Mouse (Mus musculus): ENCODE measurements around the gene Clcn5. TPM values are rescaled to one million over a fixed set of nuclear protein-coding genes. Genes with fewer than 3 reads are reported as not detected.

The Clcn5 gene
- polyA plus RNA-seq, 1 experiment from 2014 or later, result 14.0 TPM

GRCm38 (mm10) chrX:7292981-7293380, 26.2 kb downstream of the Clcn5 start:
- no peaks in the 10 kb centered on the region for H3K36me3 ChIP-seq (ENCODE audit: control insufficient read depth, insufficient read depth, low read length)
- H3K27me3 ChIP-seq (ENCODE audit: control insufficient read depth, insufficient read depth, low read length), result no peaks in the 10 kb centered on the region
- no peak for ATAC-seq (ENCODE audit: low FRiP score)
- no peaks in the 10 kb centered on the region for H3K4me1 ChIP-seq (ENCODE audit: control insufficient read depth, insufficient read depth, low read length)
- H3K9ac ChIP-seq (ENCODE audit: low read length), result no peak overlapping the region
- no peak overlapping the region for H3K27ac ChIP-seq (ENCODE audit: low read depth, low read length)
- H3K9me3 ChIP-seq (ENCODE audit: control insufficient read depth, low read length), result no peaks in the 10 kb centered on the region
- no peak overlapping the region for H3K4me2 ChIP-seq
- 83% methylated on average over 2 of the region's 2 CpGs for WGBS
- no peak for DNase-seq (ENCODE audit: low spot score, missing footprints)
- H3K4me3 ChIP-seq (ENCODE audit: low read depth, low read length), result no peak overlapping the region

GRCm38 (mm10) chrX:7292151-7292768, 26.9 kb downstream of the Clcn5 start:
- Histone ChIP-seq H3K27me3 (ENCODE audit: control insufficient read depth, insufficient read depth, low read length) (no peaks in the 10 kb centered on the region), H3K4me1 (ENCODE audit: control insufficient read depth, insufficient read depth, low read length) (no peaks in the 10 kb centered on the region), H3K4me3 (ENCODE audit: low read depth, low read length) (no peak overlapping the region), H3K9me3 (ENCODE audit: control insufficient read depth, low read length) (no peaks in the 10 kb centered on the region), H3K36me3 (ENCODE audit: control insufficient read depth, insufficient read depth, low read length) (no peaks in the 10 kb centered on the region), H3K27ac (ENCODE audit: low read depth, low read length) (no peak overlapping the region), H3K4me2 (no peak overlapping the region), H3K9ac (ENCODE audit: low read length) (no peak overlapping the region)
- ATAC-seq (ENCODE audit: low FRiP score), result no peak
- 78% methylated on average over 8 of the region's 8 CpGs for WGBS
- DNase-seq (ENCODE audit: low spot score, missing footprints), result no peak

- H3K27ac ChIP-seq (ENCODE audit: low read depth, low read length), result no peak overlapping the region
- no peak overlapping the region for H3K4me3 ChIP-seq (ENCODE audit: low read depth, low read length)
- H3K36me3 ChIP-seq (ENCODE audit: control insufficient read depth, insufficient read depth, low read length), result no peaks in the 10 kb centered on the region
- H3K9me3 ChIP-seq (ENCODE audit: control insufficient read depth, low read length), result no peaks in the 10 kb centered on the region
- H3K9ac ChIP-seq (ENCODE audit: low read length), result no peak overlapping the region
- 27% methylated on average over 2 of the region's 2 CpGs for WGBS
- H3K4me2 ChIP-seq, result no peak overlapping the region
- no peak for DNase-seq (ENCODE audit: low spot score, missing footprints)
- no peaks in the 10 kb centered on the region for H3K4me1 ChIP-seq (ENCODE audit: control insufficient read depth, insufficient read depth, low read length)
- no peaks in the 10 kb centered on the region for H3K27me3 ChIP-seq (ENCODE audit: control insufficient read depth, insufficient read depth, low read length)
- ATAC-seq (ENCODE audit: low FRiP score), result no peak
Measured at GRCm38 (mm10) chrX:7288976-7289375, 30.2 kb downstream of the Clcn5 start.

- no peaks in the 10 kb centered on the region for H3K27me3 ChIP-seq (ENCODE audit: control insufficient read depth, insufficient read depth, low read length)
Measured at GRCm38 (mm10) chrX:7287051-7287734, 32.0 kb downstream of the Clcn5 start.

GRCm38 (mm10) chrX:7282636-7283035, 36.5 kb downstream of the Clcn5 start:
- H3K27ac ChIP-seq (ENCODE audit: low read depth, low read length), result no peak overlapping the region
- H3K36me3 ChIP-seq (ENCODE audit: control insufficient read depth, insufficient read depth, low read length), result no peaks in the 10 kb centered on the region
- DNase-seq (ENCODE audit: low spot score, missing footprints) (no peak), ATAC-seq (ENCODE audit: low FRiP score) (no peak)
- 72% methylated on average over 1 of the region's 1 CpGs for WGBS
- H3K9me3 ChIP-seq (ENCODE audit: control insufficient read depth, low read length), result no peaks in the 10 kb centered on the region
- H3K4me2 ChIP-seq, result no peak overlapping the region
- H3K9ac ChIP-seq (ENCODE audit: low read length), result no peak overlapping the region
- H3K27me3 ChIP-seq (ENCODE audit: control insufficient read depth, insufficient read depth, low read length), result no peaks in the 10 kb centered on the region
- no peaks in the 10 kb centered on the region for H3K4me1 ChIP-seq (ENCODE audit: control insufficient read depth, insufficient read depth, low read length)
- no peak overlapping the region for H3K4me3 ChIP-seq (ENCODE audit: low read depth, low read length)

More at GRCm38 (mm10) chrX:7287051-7287734, 32.0 kb downstream of the Clcn5 start:
- no peak overlapping the region for H3K4me2 ChIP-seq
- no peak overlapping the region for H3K4me3 ChIP-seq (ENCODE audit: low read depth, low read length)
- H3K27ac ChIP-seq (ENCODE audit: low read depth, low read length), result no peak overlapping the region
- WGBS, result 78% methylated on average over 2 of the region's 2 CpGs
- DNase-seq (ENCODE audit: low spot score, missing footprints) (no peak), ATAC-seq (ENCODE audit: low FRiP score) (no peak)
- H3K9me3 ChIP-seq (ENCODE audit: control insufficient read depth, low read length), result no peaks in the 10 kb centered on the region
- H3K9ac ChIP-seq (ENCODE audit: low read length), result no peak overlapping the region
- no peaks in the 10 kb centered on the region for H3K36me3 ChIP-seq (ENCODE audit: control insufficient read depth, insufficient read depth, low read length)
- H3K4me1 ChIP-seq (ENCODE audit: control insufficient read depth, insufficient read depth, low read length), result no peaks in the 10 kb centered on the region

GRCm38 (mm10) chrX:7279722-7280121, 39.4 kb downstream of the Clcn5 start:
- Histone ChIP-seq H3K4me2 (no peak overlapping the region), H3K4me3 (ENCODE audit: low read depth, low read length) (no peak overlapping the region), H3K27me3 (ENCODE audit: control insufficient read depth, insufficient read depth, low read length) (no peaks in the 10 kb centered on the region), H3K4me1 (ENCODE audit: control insufficient read depth, insufficient read depth, low read length) (no peaks in the 10 kb centered on the region), H3K9me3 (ENCODE audit: control insufficient read depth, low read length) (no peaks in the 10 kb centered on the region), H3K36me3 (ENCODE audit: control insufficient read depth, insufficient read depth, low read length) (no peaks in the 10 kb centered on the region), H3K27ac (ENCODE audit: low read depth, low read length) (no peak overlapping the region), H3K9ac (ENCODE audit: low read length) (no peak overlapping the region)
- no peak for ATAC-seq (ENCODE audit: low FRiP score)
- 87% methylated on average over 5 of the region's 5 CpGs for WGBS
- DNase-seq (ENCODE audit: low spot score, missing footprints), result no peak

GRCm38 (mm10) chrX:7276564-7276963, 42.6 kb downstream of the Clcn5 start:
- Histone ChIP-seq H3K4me3 (ENCODE audit: low read depth, low read length) (no peak overlapping the region), H3K9me3 (ENCODE audit: control insufficient read depth, low read length) (no peaks in the 10 kb centered on the region), H3K36me3 (ENCODE audit: control insufficient read depth, insufficient read depth, low read length) (no peaks in the 10 kb centered on the region), H3K27me3 (ENCODE audit: control insufficient read depth, insufficient read depth, low read length) (no peaks in the 10 kb centered on the region), H3K9ac (ENCODE audit: low read length) (no peak overlapping the region), H3K27ac (ENCODE audit: low read depth, low read length) (no peak overlapping the region), H3K4me1 (ENCODE audit: control insufficient read depth, insufficient read depth, low read length) (no peaks in the 10 kb centered on the region), H3K4me2 (no peak overlapping the region)
- ATAC-seq (ENCODE audit: low FRiP score) (no peak), DNase-seq (ENCODE audit: low spot score, missing footprints) (no peak)
- 84% methylated on average over 6 of the region's 6 CpGs for WGBS

GRCm38 (mm10) chrX:7261149-7261548, 58.0 kb downstream of the Clcn5 start:
- DNase-seq (ENCODE audit: low spot score, missing footprints) (no peak), ATAC-seq (ENCODE audit: low FRiP score) (no peak)
- Histone ChIP-seq H3K27ac (ENCODE audit: low read depth, low read length) (no peak overlapping the region), H3K9ac (ENCODE audit: low read length) (no peak overlapping the region), H3K4me3 (ENCODE audit: low read depth, low read length) (no peak overlapping the region), H3K4me1 (ENCODE audit: control insufficient read depth, insufficient read depth, low read length) (no peaks in the 10 kb centered on the region), H3K27me3 (ENCODE audit: control insufficient read depth, insufficient read depth, low read length) (no peaks in the 10 kb centered on the region), H3K4me2 (no peak overlapping the region), H3K9me3 (ENCODE audit: control insufficient read depth, low read length) (no peaks in the 10 kb centered on the region), H3K36me3 (ENCODE audit: control insufficient read depth, insufficient read depth, low read length) (no peaks in the 10 kb centered on the region)
- WGBS, result 95% methylated on average over 5 of the region's 5 CpGs

GRCm38 (mm10) chrX:7260400-7261113, 58.6 kb downstream of the Clcn5 start:
- WGBS, result 82% methylated on average over 5 of the region's 5 CpGs
- H3K4me2 ChIP-seq, result no peak overlapping the region
- DNase-seq (ENCODE audit: low spot score, missing footprints) (no peak), ATAC-seq (ENCODE audit: low FRiP score) (no peak)
- H3K9ac ChIP-seq (ENCODE audit: low read length), result no peak overlapping the region
- H3K27ac ChIP-seq (ENCODE audit: low read depth, low read length), result no peak overlapping the region
- no peaks in the 10 kb centered on the region for H3K4me1 ChIP-seq (ENCODE audit: control insufficient read depth, insufficient read depth, low read length)
- no peaks in the 10 kb centered on the region for H3K36me3 ChIP-seq (ENCODE audit: control insufficient read depth, insufficient read depth, low read length)
- no peak overlapping the region for H3K4me3 ChIP-seq (ENCODE audit: low read depth, low read length)
- H3K9me3 ChIP-seq (ENCODE audit: control insufficient read depth, low read length), result no peaks in the 10 kb centered on the region
- no peaks in the 10 kb centered on the region for H3K27me3 ChIP-seq (ENCODE audit: control insufficient read depth, insufficient read depth, low read length)

Data from midbrain, embryonic 11.5 days (tissue).